Mouse (Mus musculus) intestine, embryonic 14.5 days (tissue): ENCODE data around the gene Tfrc. TPM values are rescaled to one million over a fixed set of nuclear protein-coding genes. Genes with fewer than 3 reads are reported as not detected.

Experiments used
- ATAC-seq: fragments of 200-750 bp; cut with Nextera tagmentation; replicated peaks from 2 replicates; pipeline ENCODE4 v1.8.0; 2017; ENCODE audit warnings: low read depth, moderate number of reproducible peaks, moderate TSS enrichment, moderate library complexity; ENCODE audit not compliant: low FRiP score, low TSS enrichment
- DNase-seq: peaks from one replicate; pipeline ENCODE4 v3.0.0-alpha.2; 2018; ENCODE audit warnings: low spot score
- H3K27ac ChIP-seq: fragments of 300-500 bp; sonication (generic); 2 replicates; pipeline ENCODE4 v1.5.1; 2014; ENCODE audit warnings: low read depth, mild to moderate bottlenecking, control low read depth
- H3K27me3 ChIP-seq: fragments of 300-500 bp; sonication (generic); replicated peaks from 2 replicates; pipeline ENCODE4 v1.6.1; 2014; ENCODE audit warnings: low read length, control low read depth; ENCODE audit not compliant: control insufficient read depth, insufficient read depth
- H3K36me3 ChIP-seq: fragments of 300-500 bp; sonication (generic); 2 replicates; pipeline ENCODE4 v1.6.1; 2014; ENCODE audit warnings: low read length, control low read depth; ENCODE audit not compliant: control insufficient read depth, insufficient read depth
- H3K4me1 ChIP-seq: fragments of 300-500 bp; sonication (generic); replicated peaks from 2 replicates; pipeline ENCODE4 v1.6.1; 2014; ENCODE audit warnings: low read length, control low read depth, mixed read lengths; ENCODE audit not compliant: control insufficient read depth, insufficient read depth
- H3K4me2 ChIP-seq: fragments of 300-500 bp; sonication (generic); 2 replicates; pipeline ENCODE4 v1.6.1; 2014; ENCODE audit warnings: low read length
- H3K4me3 ChIP-seq: fragments of 300-500 bp; sonication (generic); 2 replicates; pipeline ENCODE4 v1.5.1; 2014; ENCODE audit warnings: low read depth, low read length, control low read depth, mixed read lengths
- H3K9ac ChIP-seq: fragments of 300-500 bp; sonication (generic); 2 replicates; pipeline ENCODE4 v1.6.1; 2014; ENCODE audit warnings: mild to moderate bottlenecking, low read length
- H3K9me3 ChIP-seq: fragments of 300-500 bp; sonication (generic); 2 replicates; pipeline ENCODE4 v1.6.1; 2016; ENCODE audit warnings: low read length, control low read depth; ENCODE audit not compliant: control insufficient read depth
- WGBS: fragments of 180-500 bp; shearing (Covaris S2); extraction: QIAGEN DNeasy Blood & Tissue Kit; methylation state at CpG from one replicate; pipeline ENCODE4 v1.1.7; 2014; 5-methylcytosine and 5-hydroxymethylcytosine counted together
- polyA plus RNA-seq: library from polyadenylated mRNA; unstranded; fragments of >200 nt; fragmentation: Nextera tagmentation; extraction: Ambion mirVana; gene quantifications from 2 replicates; pipeline ENCODE4 v1.2.1, GENCODE M21; 2014

The Tfrc gene
- polyA plus RNA-seq, 1 experiment from 2014 or later = 162 TPM

DNA sequence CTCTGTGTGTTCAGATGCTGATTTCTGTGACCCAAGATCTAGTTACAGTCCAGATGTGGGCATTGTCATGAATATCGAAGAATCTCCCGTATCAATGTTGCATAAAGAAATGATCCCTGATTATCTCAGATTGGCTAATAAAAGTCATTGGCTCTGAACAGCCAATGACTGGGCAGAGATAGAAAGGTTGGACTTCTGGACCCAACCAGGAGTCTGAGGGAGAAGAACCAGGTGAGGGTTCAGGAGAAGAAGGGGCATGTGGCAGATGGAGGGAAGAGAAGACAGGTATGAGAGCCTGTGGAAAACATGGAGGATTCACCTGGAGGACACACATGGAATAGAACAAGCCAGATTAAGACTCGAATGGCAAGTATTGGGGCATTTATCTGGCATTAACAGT, 20.2 kb upstream of the Tfrc start:
- Histone ChIP-seq H3K9ac (no peak overlapping the region), H3K4me2 (no peak overlapping the region), H3K27me3 (no peaks in the 10 kb centered on the region), H3K4me3 (no peak overlapping the region), H3K9me3 (no peaks in the 10 kb centered on the region), H3K36me3 (no peaks in the 10 kb centered on the region), H3K27ac (no peak overlapping the region), H3K4me1 (no peaks in the 10 kb centered on the region)
- DNase-seq (no peak), ATAC-seq (no peak)
- 86% methylated on average over 3 of the region's 3 CpGs for WGBS

DNA sequence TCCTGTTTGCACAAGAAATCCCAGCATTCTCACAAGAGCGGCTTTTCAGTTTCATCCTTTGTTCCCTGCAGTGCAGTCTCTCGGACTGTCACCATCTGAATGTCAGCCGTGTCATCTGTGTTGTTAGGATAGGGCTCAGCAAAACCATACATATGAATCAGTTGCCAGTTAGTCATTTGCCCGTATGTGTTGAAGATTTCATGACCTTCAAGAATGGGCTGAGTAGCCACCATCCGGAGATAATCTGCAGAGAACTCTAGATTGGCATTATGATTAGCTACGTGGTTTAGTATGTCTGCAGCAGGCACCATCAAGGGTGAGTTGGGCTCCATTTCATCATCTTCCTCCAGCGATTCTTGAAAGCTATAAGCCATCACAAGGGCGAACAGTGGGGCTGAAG, 17.2 kb upstream of the Tfrc start:
- ATAC-seq = no peak
- H3K4me2 ChIP-seq = no peak overlapping the region
- no peak overlapping the region for H3K4me3 ChIP-seq
- H3K27ac ChIP-seq = no peak overlapping the region
- DNase-seq = no peak
- 88% methylated on average over 8 of the region's 8 CpGs for WGBS
- no peaks in the 10 kb centered on the region for H3K27me3 ChIP-seq
- no peaks in the 10 kb centered on the region for H3K4me1 ChIP-seq
- no peak overlapping the region for H3K9ac ChIP-seq
- H3K9me3 ChIP-seq = no peaks in the 10 kb centered on the region
- H3K36me3 ChIP-seq = no peaks in the 10 kb centered on the region

DNA sequence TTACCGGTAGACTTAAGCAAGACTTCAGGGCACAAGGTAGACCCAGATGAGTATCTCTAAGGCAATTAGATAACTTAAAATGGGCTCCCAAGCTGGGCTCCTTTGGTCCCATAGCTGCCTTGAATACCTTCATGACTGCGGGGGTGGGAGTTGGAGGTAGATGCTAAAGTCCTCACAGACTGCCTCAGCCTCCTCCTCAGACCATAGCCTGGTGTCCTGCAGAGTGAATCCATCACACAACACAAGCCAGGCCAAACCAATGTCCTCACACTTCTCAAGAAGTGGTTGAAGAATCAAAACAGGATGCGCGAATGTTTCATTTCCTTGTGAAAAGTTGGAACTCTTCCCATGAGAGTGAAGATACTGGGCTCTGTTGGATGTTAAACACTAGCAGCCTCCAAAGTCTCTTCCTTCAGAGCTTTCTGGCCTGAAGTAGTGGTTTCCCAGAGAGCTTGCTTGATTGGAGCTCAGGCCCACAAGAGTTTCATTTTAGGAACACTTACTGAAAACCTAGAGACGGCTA, 15.4 kb upstream of the Tfrc start:
- Histone ChIP-seq H3K4me2 (no peak overlapping the region), H3K4me3 (no peak overlapping the region), H3K9ac (no peak overlapping the region), H3K27ac (no peak overlapping the region), H3K9me3 (no peaks in the 10 kb centered on the region), H3K4me1 (no peaks in the 10 kb centered on the region), H3K27me3 (no peaks in the 10 kb centered on the region), H3K36me3 (no peaks in the 10 kb centered on the region)
- ATAC-seq (no peak), DNase-seq (no peak)
- 92% methylated on average over 5 of the region's 5 CpGs for WGBS

DNA sequence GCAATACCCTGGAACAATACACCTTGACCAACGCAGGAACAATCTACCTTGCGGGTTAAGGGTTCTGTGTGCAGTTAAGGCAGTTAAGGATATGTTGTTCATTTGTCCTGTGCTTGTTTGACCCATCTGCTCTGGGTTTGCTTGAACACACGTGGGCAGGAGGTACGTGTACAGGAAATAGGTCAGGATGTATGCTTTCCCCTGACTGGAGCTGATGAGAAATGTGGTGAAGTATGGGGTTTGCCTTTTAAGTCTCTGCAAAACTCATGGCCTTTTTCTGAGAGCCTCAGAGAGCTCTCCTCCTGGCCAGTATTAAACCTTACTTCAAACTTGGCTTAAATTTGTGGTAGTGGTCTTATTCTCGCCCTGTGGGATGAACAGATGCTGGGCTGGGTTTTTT, 14.8 kb upstream of the Tfrc start:
- no peak overlapping the region for H3K9ac ChIP-seq
- ATAC-seq (no peak), DNase-seq (no peak)
- 75% methylated on average over 5 of the region's 5 CpGs for WGBS
- no peak overlapping the region for H3K4me2 ChIP-seq
- H3K36me3 ChIP-seq = no peaks in the 10 kb centered on the region
- no peaks in the 10 kb centered on the region for H3K27me3 ChIP-seq
- no peaks in the 10 kb centered on the region for H3K4me1 ChIP-seq
- H3K9me3 ChIP-seq = no peaks in the 10 kb centered on the region
- H3K4me3 ChIP-seq = no peak overlapping the region
- H3K27ac ChIP-seq = no peak overlapping the region

DNA sequence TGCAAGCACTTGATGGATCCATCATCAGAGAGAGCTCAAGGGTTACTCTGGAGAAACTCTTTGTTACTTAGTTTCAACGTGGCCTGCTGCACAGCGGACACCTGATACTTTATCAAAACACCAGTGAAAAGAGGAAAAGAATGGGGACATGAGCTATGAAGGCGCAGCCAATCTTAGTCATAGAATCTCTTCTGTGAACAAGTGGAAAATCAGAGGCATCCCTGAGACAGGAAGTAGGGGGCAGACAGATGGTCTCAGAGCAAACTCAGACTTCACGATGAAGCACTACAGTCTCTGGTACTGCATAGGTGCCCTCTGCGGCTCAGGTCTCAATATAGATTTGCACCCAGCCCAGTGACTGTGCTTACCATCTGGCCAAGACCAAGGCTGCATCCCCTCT, 14.0 kb upstream of the Tfrc start:
- no peaks in the 10 kb centered on the region for H3K27me3 ChIP-seq
- no peaks in the 10 kb centered on the region for H3K4me1 ChIP-seq
- H3K9me3 ChIP-seq = no peaks in the 10 kb centered on the region
- ATAC-seq (no peak), DNase-seq (no peak)
- H3K4me2 ChIP-seq = no peak overlapping the region
- WGBS = 72% methylated on average over 5 of the region's 5 CpGs
- H3K27ac ChIP-seq = no peak overlapping the region
- H3K36me3 ChIP-seq = no peaks in the 10 kb centered on the region
- no peak overlapping the region for H3K4me3 ChIP-seq
- no peak overlapping the region for H3K9ac ChIP-seq

DNA sequence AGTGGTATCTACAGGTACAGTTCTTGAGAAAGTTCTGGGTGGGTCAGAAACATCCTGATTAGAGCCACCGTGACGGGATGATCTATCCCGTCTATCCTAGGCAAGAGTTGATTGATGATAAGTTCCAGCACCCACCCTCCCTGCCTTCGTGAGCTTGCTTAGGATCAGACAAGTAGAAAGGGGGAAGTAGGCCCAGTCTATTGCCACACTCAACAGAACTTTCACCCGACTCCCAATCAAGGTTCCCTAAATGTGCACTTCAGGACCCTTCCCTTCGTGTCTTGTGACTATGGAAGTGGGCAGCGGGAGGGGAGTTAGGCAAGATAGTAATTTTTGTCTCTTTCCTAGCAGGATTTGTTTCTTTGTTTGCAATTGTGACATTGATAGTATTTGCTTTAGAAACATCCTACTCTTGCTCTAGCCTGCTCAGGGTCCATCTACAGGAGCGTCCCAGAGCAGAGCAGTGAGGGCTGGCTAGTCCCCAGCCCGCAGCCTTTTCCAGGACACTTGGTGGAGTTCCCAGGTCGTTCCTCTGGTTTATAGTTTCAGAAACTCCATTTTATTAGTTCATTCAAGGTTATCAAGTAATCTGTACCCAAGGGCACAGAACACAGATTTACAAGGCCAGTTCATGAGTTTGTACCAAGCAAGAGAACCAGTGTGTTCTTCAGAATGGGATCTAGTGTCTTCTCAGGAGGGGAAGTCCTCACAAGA, 13.4 kb upstream of the Tfrc start:
- no peaks in the 10 kb centered on the region for H3K36me3 ChIP-seq

DNA sequence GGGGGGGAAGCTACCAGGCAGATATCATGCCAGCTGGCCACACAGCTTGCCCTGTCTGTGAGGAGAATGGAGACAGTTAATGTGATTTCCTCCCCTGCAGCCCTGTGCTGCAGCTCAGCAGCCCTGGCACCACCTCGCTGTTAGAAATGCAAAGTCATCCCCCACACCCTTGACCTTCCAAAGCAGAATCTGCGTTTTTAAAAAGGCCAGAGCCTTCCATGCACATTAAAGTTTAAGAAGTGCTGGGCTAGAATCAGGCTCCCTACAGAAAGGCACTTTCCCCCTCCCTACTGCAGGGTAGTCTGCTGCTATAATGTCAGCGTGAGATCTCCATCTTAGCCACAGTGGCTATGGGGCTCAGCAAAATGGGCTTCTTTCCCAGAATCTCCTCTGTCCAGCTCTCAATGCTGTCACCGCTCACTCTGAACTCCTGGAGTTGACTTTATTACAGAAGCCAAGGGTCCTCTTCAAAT, 10.8 kb upstream of the Tfrc start:
- WGBS = 40% methylated on average over 4 of the region's 4 CpGs
- H3K27ac ChIP-seq = no peak overlapping the region
- H3K4me2 ChIP-seq = no peak overlapping the region
- ATAC-seq (no peak), DNase-seq (no peak)
- H3K4me1 ChIP-seq = no peaks in the 10 kb centered on the region
- H3K9me3 ChIP-seq = no peaks in the 10 kb centered on the region
- H3K9ac ChIP-seq = no peak overlapping the region
- no peaks in the 10 kb centered on the region for H3K27me3 ChIP-seq
- no peak overlapping the region for H3K4me3 ChIP-seq
- H3K36me3 ChIP-seq = no peaks in the 10 kb centered on the region

More for the DNA sequence above, 13.4 kb upstream of the Tfrc start:
- Histone ChIP-seq H3K4me3 (no peak overlapping the region), H3K27me3 (no peaks in the 10 kb centered on the region), H3K4me1 (no peaks in the 10 kb centered on the region), H3K27ac (no peak overlapping the region), H3K4me2 (no peak overlapping the region), H3K9me3 (no peaks in the 10 kb centered on the region), H3K9ac (no peak overlapping the region)
- no peak for DNase-seq
- no peak for ATAC-seq
- WGBS = 87% methylated on average over 10 of the region's 10 CpGs

DNA sequence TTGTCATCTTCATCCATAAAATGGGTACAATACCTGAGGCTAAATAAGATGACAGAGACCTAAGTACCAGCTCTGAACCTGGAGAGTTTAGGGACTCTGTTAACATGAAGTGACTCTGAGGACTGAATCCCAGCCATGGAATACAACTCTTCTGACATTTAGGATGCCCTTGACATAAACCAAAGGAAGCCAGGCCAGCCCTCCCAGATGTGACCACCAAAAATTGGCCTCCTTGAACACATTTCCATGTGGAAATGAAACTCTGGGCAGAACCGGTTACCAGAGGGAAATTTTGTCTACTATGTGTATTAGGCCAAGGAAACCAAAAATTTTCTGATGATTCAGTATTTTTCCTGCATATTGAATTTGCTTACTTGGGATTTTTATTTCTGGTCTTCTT, 9.6 kb upstream of the Tfrc start:
- Histone ChIP-seq H3K9ac (no peak overlapping the region), H3K27ac (no peak overlapping the region)
- no peak for DNase-seq

DNA sequence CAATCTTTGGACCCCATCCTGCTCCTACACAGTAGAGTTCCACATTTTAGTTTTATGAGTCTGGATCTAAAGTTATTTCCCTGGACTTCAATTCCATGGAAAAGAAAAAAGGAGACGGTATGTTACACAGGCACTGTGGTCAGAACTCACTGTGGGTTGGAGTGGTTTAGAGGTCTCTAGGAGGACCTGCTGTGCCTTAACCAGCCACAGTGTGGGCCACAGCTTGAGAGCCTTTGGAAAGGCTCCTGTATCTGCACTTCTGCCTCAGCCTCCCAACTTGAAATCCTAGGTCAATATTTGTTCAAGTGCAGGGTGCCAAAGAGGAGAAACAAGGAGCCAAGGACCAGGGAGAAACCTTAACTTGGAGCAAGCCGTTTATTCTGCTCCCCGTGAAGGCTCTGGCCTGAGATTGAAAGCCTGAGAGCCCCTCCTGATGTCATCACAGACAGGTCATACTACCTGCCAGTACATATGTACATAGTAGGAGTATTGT, 6.5 kb upstream of the Tfrc start:
- H3K27me3 ChIP-seq = no peaks in the 10 kb centered on the region
- H3K9me3 ChIP-seq = no peaks in the 10 kb centered on the region
- H3K4me2 ChIP-seq = no peak overlapping the region
- H3K4me1 ChIP-seq = no peaks in the 10 kb centered on the region
- H3K4me3 ChIP-seq = no peak overlapping the region
- H3K27ac ChIP-seq = no peak overlapping the region
- no peak overlapping the region for H3K9ac ChIP-seq
- DNase-seq = no peak
- 77% methylated on average over 3 of the region's 3 CpGs for WGBS
- H3K36me3 ChIP-seq = no peaks in the 10 kb centered on the region
- ATAC-seq = no peak

More for the DNA sequence above, 9.6 kb upstream of the Tfrc start:
- no peak overlapping the region for H3K4me2 ChIP-seq
- H3K9me3 ChIP-seq = no peaks in the 10 kb centered on the region
- ATAC-seq = no peak
- WGBS = 89% methylated on average over 1 of the region's 1 CpGs
- H3K4me1 ChIP-seq = no peaks in the 10 kb centered on the region
- no peak overlapping the region for H3K4me3 ChIP-seq
- no peaks in the 10 kb centered on the region for H3K36me3 ChIP-seq
- H3K27me3 ChIP-seq = no peaks in the 10 kb centered on the region
